Mouse (Mus musculus) liver, postnatal 0 days (tissue): ENCODE measurements around the gene F7.
"Not testable (repeated sequence)": the region's sequence is repeated elsewhere in the genome, so short reads cannot be mapped to it uniquely, and the experiment has no call there.

ENCODE experiments used
- CTCF ChIP-seq: sonication (generic); IDR thresholded peaks from 2 replicates; pipeline ENCODE4 v1.5.1; 2016; ENCODE audit warnings: antibody characterized with exemption, low read depth
- EP300 ChIP-seq: IDR thresholded peaks from 2 replicates; pipeline ENCODE4 v1.6.1; 2016; ENCODE audit warnings: antibody characterized with exemption, low read depth, mild to moderate bottlenecking

DNA sequence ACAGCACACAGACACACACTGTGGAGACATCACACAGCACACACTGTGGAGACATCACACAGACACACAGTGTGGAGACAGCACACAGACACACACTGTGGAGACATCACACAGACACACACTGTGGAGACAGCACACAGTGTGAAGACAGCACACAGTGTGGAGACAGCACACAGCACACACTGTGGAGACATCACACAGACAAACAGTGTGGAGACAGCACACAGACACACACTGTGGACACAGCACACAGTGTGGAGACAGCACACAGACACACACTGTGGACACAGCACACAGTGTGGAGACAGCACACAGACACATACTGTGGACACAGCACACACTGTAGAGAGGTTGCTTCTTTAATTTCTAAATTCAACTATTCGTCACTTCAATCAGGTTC lies 49.7 kb downstream of the F7 start:
- not testable (repeated sequence) for TF ChIP-seq EP300, CTCF
